16 mouse cellular contexts compared by ENCODE assay signal in the genomic region with DNA sequence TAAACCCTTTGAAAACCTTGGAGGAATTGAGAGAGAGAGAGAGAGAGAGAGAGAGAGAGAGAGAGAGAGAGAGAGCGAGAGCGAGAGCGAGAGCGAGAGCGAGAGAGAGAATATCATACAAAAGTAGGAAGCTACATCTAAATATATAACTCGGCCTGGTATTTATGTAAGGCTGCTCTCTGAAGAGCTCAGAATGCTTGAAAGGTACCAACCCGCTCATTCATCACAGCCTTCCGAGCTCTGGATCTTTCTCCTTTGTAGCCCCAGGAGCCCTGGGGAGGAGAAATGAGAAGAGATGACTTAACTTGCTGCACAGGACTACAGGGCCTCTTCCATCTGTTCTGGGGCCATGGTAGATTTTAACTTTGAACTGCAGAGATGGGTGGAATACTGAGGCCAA.
"Had no signal": no experiment of that assay in that cellular context is flagged by ENCODE, and none has a peak within 500 bp of the region (broad histone marks: within the 10 kb centered on the region; RNA-seq: fewer than 3 reads in every experiment).

No protein-coding gene starts in this region.

- H3K4me3 ChIP-seq: neural tube, embryonic 13.5 days; neural tube, embryonic 15.5 days; stomach, embryonic 15.5 days had no signal

- DNase-seq: retina, postnatal 1 day; right cerebral cortex, adult 18-20 months; right cerebral cortex, postnatal 14 days; right cerebral cortex, postnatal 25 days; right cerebral cortex, postnatal 4 days; spleen, adult 18-20 months; thymus, adult 18-20 months; thymus, adult 2 months; thymus, postnatal 14 days; thymus, postnatal 25 days; thymus, postnatal 36 days; thymus, postnatal 4 days had no signal

- H3K27ac ChIP-seq: neural tube, embryonic 13.5 days; neural tube, embryonic 15.5 days; stomach, embryonic 15.5 days; stomach, postnatal 0 days had no signal
